Mouse (Mus musculus) left cerebral cortex, postnatal 10 days (tissue): ENCODE measurements around the gene Kank2. TPM values are rescaled to one million over a fixed set of nuclear protein-coding genes. Genes with fewer than 3 reads are reported as not detected.

Experiments
- DNase-seq, 2 experiments: peaks; one replicate each; pipeline ENCODE4 v3.0.0; 2021 to 2022; ENCODE audit warnings: low spot score in 2 of 2, mixed read lengths in 1 of 2; ENCODE audit errors: extremely low spot score in 1 of 2
- intact Hi-C: fragments of 180-260 bp; cut with DNase I; formaldehyde crosslinking; loops from one replicate; pipeline ENCODE4 v1.15.1; 2025
- total RNA-seq, 2 experiments: library from RNA; stranded (reverse); gene quantifications; 2 replicates each; pipeline ENCODE4 v1.2.3; 2021

Gene Kank2
- 1 to 10 TPM; 6.7 to 7.7 TPM for total RNA-seq

GRCm38 (mm10) chr9:21798345-21799009, at the start of gene Kank2:
Gene Kank2, minus strand, starts transcription at chr9:21798744.
- intact Hi-C loops: no loop called here
- DNase-seq: peak; percentile 34 to 91

- DNase-seq: no peak
- intact Hi-C loops: no loop called here
Observed at GRCm38 (mm10) chr9:21847926-21848325, 49.4 kb upstream of the Kank2 start.

- intact Hi-C loops: no loop called here
- no peak for DNase-seq
Observed at GRCm38 (mm10) chr9:21847425-21847824, 48.9 kb upstream of the Kank2 start.

GRCm38 (mm10) chr9:21846755-21847341, 48.3 kb upstream of the Kank2 start:
- DNase-seq: peak in 1 of 2 experiments; percentile 88
- intact Hi-C loops: no loop called here

- no peak for DNase-seq
- intact Hi-C loops: no loop called here
Observed at GRCm38 (mm10) chr9:21845381-21846080, 47.0 kb upstream of the Kank2 start.

- intact Hi-C loops: no loop called here
Observed at GRCm38 (mm10) chr9:21843086-21843485, 44.5 kb upstream of the Kank2 start.

GRCm38 (mm10) chr9:21842391-21842790, 43.8 kb upstream of the Kank2 start:
- DNase-seq: peak in 1 of 2 experiments; percentile 62
- intact Hi-C loops: no loop called here

More at GRCm38 (mm10) chr9:21843086-21843485, 44.5 kb upstream of the Kank2 start:
- DNase-seq: no peak

GRCm38 (mm10) chr9:21841340-21841739, 42.8 kb upstream of the Kank2 start:
- intact Hi-C loops: no loop called here
- no peak for DNase-seq

- DNase-seq: no peak
- intact Hi-C loops: no loop called here
Observed at GRCm38 (mm10) chr9:21840115-21840787, 41.7 kb upstream of the Kank2 start.

- no peak for DNase-seq
- intact Hi-C loops: no loop called here
Observed at GRCm38 (mm10) chr9:21837690-21838089, 39.1 kb upstream of the Kank2 start.

GRCm38 (mm10) chr9:21835258-21835912, 36.8 kb upstream of the Kank2 start, which contains the start of gene Angptl8:
Gene Angptl8, plus strand, starts transcription at chr9:21835510.
- intact Hi-C loops: no loop called here
- no peak for DNase-seq

GRCm38 (mm10) chr9:21831558-21832240, 33.2 kb upstream of the Kank2 start:
- intact Hi-C loops: no loop called here
- no peak for DNase-seq

- intact Hi-C loops: no loop called here
- no peak for DNase-seq
Observed at GRCm38 (mm10) chr9:21830936-21831335, 32.4 kb upstream of the Kank2 start.

GRCm38 (mm10) chr9:21830461-21830850, 31.9 kb upstream of the Kank2 start:
- no peak for DNase-seq
- intact Hi-C loops: no loop called here

GRCm38 (mm10) chr9:21829834-21830460, 31.4 kb upstream of the Kank2 start:
- DNase-seq: no peak
- intact Hi-C loops: no loop called here

GRCm38 (mm10) chr9:21824366-21824765, 25.8 kb upstream of the Kank2 start:
- no peak for DNase-seq
- intact Hi-C loops: no loop called here

- intact Hi-C loops: no loop called here
- DNase-seq: no peak
Observed at GRCm38 (mm10) chr9:21823957-21824356, 25.4 kb upstream of the Kank2 start.

GRCm38 (mm10) chr9:21822686-21823085, 24.1 kb upstream of the Kank2 start:
- intact Hi-C loops: no loop called here
- DNase-seq: no peak
